Mouse (Mus musculus): ENCODE results near the gene Psme2.

The Psme2 gene

GRCm38 (mm10) chr14:55590748-55591330 is at the start of gene Psme2:
Gene Psme2 (minus strand): TSS chr14:55591113.
- peak; percentile 96 for DNase-seq

- DNase-seq = no peak
Measured at GRCm38 (mm10) chr14:55637795-55638194, 46.9 kb upstream of the Psme2 start, which contains the start of gene Gm49378. Gene Gm49378 (minus strand): TSS chr14:55637895.

- DNase-seq = peak; percentile 94
Measured at GRCm38 (mm10) chr14:55635523-55636007, 44.7 kb upstream of the Psme2 start, which contains the start of gene Ipo4. Gene Ipo4 (minus strand): TSS chr14:55635957.

GRCm38 (mm10) chr14:55634874-55635522 is 44.1 kb upstream of the Psme2 start:
- peak; percentile 48 for DNase-seq

GRCm38 (mm10) chr14:55629312-55629711 is 38.4 kb upstream of the Psme2 start:
- DNase-seq = peak; percentile 77

GRCm38 (mm10) chr14:55628077-55628827 is 37.3 kb upstream of the Psme2 start:
- no peak for DNase-seq

GRCm38 (mm10) chr14:55618486-55619195 is 27.7 kb upstream of the Psme2 start:
- DNase-seq = no peak

GRCm38 (mm10) chr14:55617822-55618221 is 26.9 kb upstream of the Psme2 start, which contains the start of gene Rec8:
Gene Rec8 (plus strand): TSS chr14:55618037.
- DNase-seq = peak; percentile 42

- DNase-seq = no peak
Measured at GRCm38 (mm10) chr14:55616844-55617243, 25.9 kb upstream of the Psme2 start.

GRCm38 (mm10) chr14:55615876-55616275 is 25.0 kb upstream of the Psme2 start:
- no peak for DNase-seq

- DNase-seq = no peak
Measured at GRCm38 (mm10) chr14:55614565-55615178, 23.8 kb upstream of the Psme2 start.

GRCm38 (mm10) chr14:55613346-55613745 is 22.4 kb upstream of the Psme2 start:
- DNase-seq = no peak

- no peak for DNase-seq
Measured at GRCm38 (mm10) chr14:55608339-55608738, 17.4 kb upstream of the Psme2 start.

- no peak for DNase-seq
Measured at GRCm38 (mm10) chr14:55605743-55606459, 15.0 kb upstream of the Psme2 start.

GRCm38 (mm10) chr14:55604823-55605222 is 13.9 kb upstream of the Psme2 start:
- no peak for DNase-seq

GRCm38 (mm10) chr14:55603633-55604576 is 13.0 kb upstream of the Psme2 start:
- peak; percentile 94 for DNase-seq

- DNase-seq = no peak
Measured at GRCm38 (mm10) chr14:55603271-55603632, 12.3 kb upstream of the Psme2 start, which contains the start of gene Irf9. Gene Irf9 (plus strand): TSS chr14:55603571.

GRCm38 (mm10) chr14:55598521-55599390 is 7.8 kb upstream of the Psme2 start:
- DNase-seq = no peak

- peak; percentile 65 for DNase-seq
Measured at GRCm38 (mm10) chr14:55596036-55596690, 5.2 kb upstream of the Psme2 start.

All from kidney, postnatal 10 days (tissue).